Mouse (Mus musculus) testis, postnatal 14 days (tissue): ENCODE measurements around the gene Limd2.
"Not testable (repeated sequence)": the region's sequence is repeated elsewhere in the genome, so short reads cannot be mapped to it uniquely, and the experiment has no call there.

Experiments used
- DNase-seq: peaks from one replicate; pipeline ENCODE4 v3.0.0; 2021; ENCODE audit warnings: low spot score

The Limd2 gene

GRCm38 (mm10) chr11:106126727-106127373 is 33.8 kb downstream of the Limd2 start:
- DNase-seq: not testable (repeated sequence)

GRCm38 (mm10) chr11:106125827-106126226 is 34.8 kb downstream of the Limd2 start:
- no peak for DNase-seq

GRCm38 (mm10) chr11:106124784-106125183 is 35.9 kb downstream of the Limd2 start:
- DNase-seq: no peak

GRCm38 (mm10) chr11:106122736-106123135 is 37.9 kb downstream of the Limd2 start:
- DNase-seq: no peak

GRCm38 (mm10) chr11:106122221-106122620 is 38.4 kb downstream of the Limd2 start:
- no peak for DNase-seq

GRCm38 (mm10) chr11:106111688-106112087 is 49.0 kb downstream of the Limd2 start:
- no peak for DNase-seq
